Mouse (Mus musculus): ENCODE data around the gene Rtl5. TPM values are rescaled to one million over a fixed set of nuclear protein-coding genes. Genes with fewer than 3 reads are reported as not detected.
"Not testable (repeated sequence)": the region's sequence is repeated elsewhere in the genome, so short reads cannot be mapped to it uniquely, and the experiment has no call there.

Rtl5 gene
- 4.5 and 10.4 TPM in 2 replicates for polyA plus RNA-seq (2015; fragmentation: Nextera tagmentation; extraction: Ambion mirVana)

- Histone ChIP-seq H3K4me2 (ENCODE audit: low read length) (peak within 1 kb of the TSS; percentile 61), H3K9me3 (ENCODE audit: control insufficient read depth, low read length) (no peaks in the 10 kb centered on the region), H3K4me1 (replicated peaks; ENCODE audit: control insufficient read depth, insufficient read depth, low read length) (peaks cover 17% of the 10 kb centered on the region), H3K27ac (ENCODE audit: low read length) (peak within 1 kb of the TSS; percentile 68), H3K27me3 (replicated peaks; ENCODE audit: control insufficient read depth, insufficient read depth, low read length) (no peaks in the 10 kb centered on the region), H3K9ac (replicated peaks; ENCODE audit: low read depth, low read length) (peak within 1 kb of the TSS; percentile 72), H3K36me3 (ENCODE audit: control insufficient read depth, insufficient read depth) (no peaks in the 10 kb centered on the region), H3K4me3 (replicated peaks; ENCODE audit: low read length) (peak within 1 kb of the TSS; percentile 62)
- WGBS, result 21% methylated on average over 61 of the region's 61 CpGs
- ATAC-seq, result peak; percentile 98
These were observed at the start of gene Rtl5 for GRCm38 (mm10) chrX:102070591-102071471. Rtl5 (minus strand) TSS chrX:102071304.

GRCm38 (mm10) chrX:102119042-102119864, 48.1 kb upstream of the Rtl5 start, which contains the start of gene Pin4:
Pin4 (plus strand) TSS chrX:102119447.
- H3K9ac ChIP-seq (replicated peaks; ENCODE audit: low read depth, low read length), result peak within 1 kb of the TSS; percentile 64
- WGBS, result 13% methylated on average over 30 of the region's 30 CpGs
- peak; percentile 99 for ATAC-seq

GRCm38 (mm10) chrX:102115676-102116075, 44.6 kb upstream of the Rtl5 start:
- Histone ChIP-seq H3K9ac (replicated peaks; ENCODE audit: low read depth, low read length) (no peak overlapping the region), H3K4me1 (replicated peaks; ENCODE audit: control insufficient read depth, insufficient read depth, low read length) (peaks cover 4% of the 10 kb centered on the region), H3K27me3 (replicated peaks; ENCODE audit: control insufficient read depth, insufficient read depth, low read length) (no peaks in the 10 kb centered on the region; the same call in 1 of the 2 replicates), H3K4me2 (ENCODE audit: low read length) (no peak overlapping the region), H3K9me3 (ENCODE audit: control insufficient read depth, low read length) (no peaks in the 10 kb centered on the region), H3K4me3 (replicated peaks; ENCODE audit: low read length) (no peak overlapping the region), H3K36me3 (ENCODE audit: control insufficient read depth, insufficient read depth) (no peaks in the 10 kb centered on the region), H3K27ac (ENCODE audit: low read length) (peak overlapping the region; percentile 56)
- no peak for ATAC-seq
- 31% methylated on average over 4 of the region's 4 CpGs for WGBS

More at GRCm38 (mm10) chrX:102119042-102119864, 48.1 kb upstream of the Rtl5 start, which contains the start of gene Pin4:
- Histone ChIP-seq H3K27ac (ENCODE audit: low read length) (peak within 1 kb of the TSS; percentile 72; the same call in 1 of the 2 replicates), H3K9me3 (ENCODE audit: control insufficient read depth, low read length) (no peaks in the 10 kb centered on the region), H3K4me1 (replicated peaks; ENCODE audit: control insufficient read depth, insufficient read depth, low read length) (peaks cover 4% of the 10 kb centered on the region), H3K4me2 (ENCODE audit: low read length) (peak within 1 kb of the TSS; percentile 68), H3K4me3 (replicated peaks; ENCODE audit: low read length) (peak within 1 kb of the TSS; percentile 62), H3K27me3 (replicated peaks; ENCODE audit: control insufficient read depth, insufficient read depth, low read length) (no peaks in the 10 kb centered on the region), H3K36me3 (ENCODE audit: control insufficient read depth, insufficient read depth) (no peaks in the 10 kb centered on the region)

GRCm38 (mm10) chrX:102109349-102109748, 38.2 kb upstream of the Rtl5 start:
- not testable (repeated sequence) for H3K9me3 ChIP-seq (ENCODE audit: control insufficient read depth, low read length); H3K27me3 ChIP-seq (replicated peaks; ENCODE audit: control insufficient read depth, insufficient read depth, low read length); H3K27ac ChIP-seq (ENCODE audit: low read length); H3K4me2 ChIP-seq (ENCODE audit: low read length); ATAC-seq; H3K4me1 ChIP-seq (replicated peaks; ENCODE audit: control insufficient read depth, insufficient read depth, low read length); H3K4me3 ChIP-seq (replicated peaks; ENCODE audit: low read length); H3K36me3 ChIP-seq (ENCODE audit: control insufficient read depth, insufficient read depth); H3K9ac ChIP-seq (replicated peaks; ENCODE audit: low read depth, low read length)
- 89% methylated on average over 5 of the region's 5 CpGs for WGBS

GRCm38 (mm10) chrX:102103830-102104229, 32.7 kb upstream of the Rtl5 start:
- ATAC-seq, result not testable (repeated sequence)
- WGBS, result 67% methylated on average over 2 of the region's 2 CpGs

GRCm38 (mm10) chrX:102101886-102102285, 30.8 kb upstream of the Rtl5 start:
- no peak for ATAC-seq
- no peaks in the 10 kb centered on the region for H3K9me3 ChIP-seq (ENCODE audit: control insufficient read depth, low read length)
- no peaks in the 10 kb centered on the region for H3K27me3 ChIP-seq (replicated peaks; ENCODE audit: control insufficient read depth, insufficient read depth, low read length)
- H3K4me2 ChIP-seq (ENCODE audit: low read length), result no peak overlapping the region
- H3K9ac ChIP-seq (replicated peaks; ENCODE audit: low read depth, low read length), result no peak overlapping the region
- 58% methylated on average over 7 of the region's 7 CpGs for WGBS
- no peak overlapping the region for H3K27ac ChIP-seq (ENCODE audit: low read length)
- H3K4me1 ChIP-seq (replicated peaks; ENCODE audit: control insufficient read depth, insufficient read depth, low read length), result no peaks in the 10 kb centered on the region
- H3K36me3 ChIP-seq (ENCODE audit: control insufficient read depth, insufficient read depth), result no peaks in the 10 kb centered on the region
- H3K4me3 ChIP-seq (replicated peaks; ENCODE audit: low read length), result no peak overlapping the region

More at GRCm38 (mm10) chrX:102103830-102104229, 32.7 kb upstream of the Rtl5 start:
- H3K4me1 ChIP-seq (replicated peaks; ENCODE audit: control insufficient read depth, insufficient read depth, low read length); H3K9me3 ChIP-seq (ENCODE audit: control insufficient read depth, low read length); H3K27ac ChIP-seq (ENCODE audit: low read length); H3K9ac ChIP-seq (replicated peaks; ENCODE audit: low read depth, low read length); H3K36me3 ChIP-seq (ENCODE audit: control insufficient read depth, insufficient read depth); H3K4me2 ChIP-seq (ENCODE audit: low read length); H3K4me3 ChIP-seq (replicated peaks; ENCODE audit: low read length); H3K27me3 ChIP-seq (replicated peaks; ENCODE audit: control insufficient read depth, insufficient read depth, low read length): not testable (repeated sequence)

GRCm38 (mm10) chrX:102094381-102094904, 23.3 kb upstream of the Rtl5 start:
- H3K36me3 ChIP-seq (ENCODE audit: control insufficient read depth, insufficient read depth), result no peaks in the 10 kb centered on the region
- ATAC-seq, result no peak
- H3K4me3 ChIP-seq (replicated peaks; ENCODE audit: low read length), result no peak overlapping the region
- H3K4me2 ChIP-seq (ENCODE audit: low read length), result no peak overlapping the region
- 76% methylated on average over 7 of the region's 7 CpGs for WGBS
- no peak overlapping the region for H3K27ac ChIP-seq (ENCODE audit: low read length)
- H3K9ac ChIP-seq (replicated peaks; ENCODE audit: low read depth, low read length), result no peak overlapping the region
- no peaks in the 10 kb centered on the region for H3K27me3 ChIP-seq (replicated peaks; ENCODE audit: control insufficient read depth, insufficient read depth, low read length)
- no peaks in the 10 kb centered on the region for H3K4me1 ChIP-seq (replicated peaks; ENCODE audit: control insufficient read depth, insufficient read depth, low read length)
- H3K9me3 ChIP-seq (ENCODE audit: control insufficient read depth, low read length), result no peaks in the 10 kb centered on the region

- no peak overlapping the region for H3K4me3 ChIP-seq (replicated peaks; ENCODE audit: low read length)
- H3K4me1 ChIP-seq (replicated peaks; ENCODE audit: control insufficient read depth, insufficient read depth, low read length), result no peaks in the 10 kb centered on the region
- H3K27ac ChIP-seq (ENCODE audit: low read length), result no peak overlapping the region
- H3K9me3 ChIP-seq (ENCODE audit: control insufficient read depth, low read length), result no peaks in the 10 kb centered on the region
- ATAC-seq, result no peak
- no peak overlapping the region for H3K4me2 ChIP-seq (ENCODE audit: low read length)
- no peak overlapping the region for H3K9ac ChIP-seq (replicated peaks; ENCODE audit: low read depth, low read length)
- no peaks in the 10 kb centered on the region for H3K36me3 ChIP-seq (ENCODE audit: control insufficient read depth, insufficient read depth)
- no peaks in the 10 kb centered on the region for H3K27me3 ChIP-seq (replicated peaks; ENCODE audit: control insufficient read depth, insufficient read depth, low read length)
- 77% methylated on average over 3 of the region's 3 CpGs for WGBS
These were observed 19.5 kb upstream of the Rtl5 start for GRCm38 (mm10) chrX:102090605-102091004.
